Mouse (Mus musculus): ENCODE data around the gene Tbl2.

GRCm38 (mm10) chr5:135129747-135130146 is 19.7 kb upstream of the Tbl2 start:
- TF ChIP-seq CTCF (IDR thresholded peaks at IDR 0.05): no peak
- TF ChIP-seq EP300 (IDR thresholded peaks at IDR 0.05): no peak
